Mouse (Mus musculus) CH12.LX (cell line): ENCODE measurements around the gene Ccdc59. TPM values are rescaled to one million over a fixed set of nuclear protein-coding genes. Genes with fewer than 3 reads are reported as not detected.
A peak's percentile ranks its signal among the peaks of the same experiment; 100 is the strongest.

ENCODE experiments used
- DNase-seq: peaks from one replicate; pipeline ENCODE4 v3.0.0-alpha.2; 2013; ENCODE audit errors: extremely low read depth
- H3K27ac ChIP-seq: 2 replicates; pipeline ENCODE4 v1.5.1; 2012; ENCODE audit warnings: low read depth, mild to moderate bottlenecking, control low read depth, moderate library complexity; ENCODE audit not compliant: insufficient read depth
- H3K27me3 ChIP-seq: replicated peaks from 2 replicates; pipeline ENCODE3; 2012; ENCODE audit warnings: inconsistent platforms
- H3K36me3 ChIP-seq, 2 experiments: replicated peaks in 1 of 2; 2 replicates each; pipeline versions ENCODE3 to v1.6.1; 2012; ENCODE audit warnings: inconsistent platforms in 1 of 2, low read length in 1 of 2, mild to moderate bottlenecking in 1 of 2, mixed read lengths in 1 of 2, moderate library complexity in 1 of 2; ENCODE audit not compliant: control insufficient read depth in 1 of 2, insufficient read depth in 1 of 2
- H3K4me1 ChIP-seq, 2 experiments: 2 replicates each; pipeline ENCODE4 v1.6.1; 2012; ENCODE audit warnings: inconsistent platforms in 1 of 2, moderate library complexity in 1 of 2; ENCODE audit not compliant: insufficient read depth in 2 of 2, control insufficient read depth in 1 of 2
- H3K4me2 ChIP-seq: 2 replicates; pipeline ENCODE4 v1.6.1; 2012; ENCODE audit warnings: low read depth, mild to moderate bottlenecking, control low read depth; ENCODE audit not compliant: poor library complexity, insufficient read depth, severe bottlenecking
- H3K4me3 ChIP-seq, 3 experiments: fragments of 150-350 bp in 1 of 3; sonication (generic) in 1 of 3; replicated peaks in 1 of 3; 2 replicates each; pipeline versions ENCODE3 to v1.5.1; 2011 to 2012; ENCODE audit warnings: low read depth in 2 of 3, low read length in 2 of 3, mild to moderate bottlenecking in 2 of 3, moderate library complexity in 2 of 3, control low read depth in 1 of 3, improper control_type of control experiment in 1 of 3, inconsistent platforms in 1 of 3, mixed read lengths in 1 of 3; ENCODE audit not compliant: poor library complexity in 1 of 3
- H3K79me2 ChIP-seq: replicated peaks from 2 replicates; pipeline ENCODE4 v1.6.1; 2012; ENCODE audit warnings: mild to moderate bottlenecking, moderate library complexity; ENCODE audit not compliant: control insufficient read depth, poor library complexity, insufficient read depth, severe bottlenecking; ENCODE audit errors: extremely low read depth
- H3K9ac ChIP-seq: 2 replicates; pipeline ENCODE4 v1.6.1; 2012; ENCODE audit warnings: low read depth, mild to moderate bottlenecking, control low read depth, moderate library complexity; ENCODE audit not compliant: insufficient read depth
- H3K9me3 ChIP-seq: replicated peaks from 2 replicates; pipeline ENCODE3; 2012; ENCODE audit warnings: low read length, inconsistent platforms, mixed read lengths
- BHLHE40 ChIP-seq: IDR thresholded peaks from 2 replicates; pipeline ENCODE4 v1.6.1; 2011; ENCODE audit warnings: mild to moderate bottlenecking, low read depth, low read length, improper control_type of control experiment
- CHD1 ChIP-seq: IDR thresholded peaks from 2 replicates; pipeline ENCODE4 v1.6.1; 2012; ENCODE audit warnings: low read depth, low read length, improper control_type of control experiment, inconsistent platforms
- CHD2 ChIP-seq: IDR thresholded peaks from 2 replicates; pipeline ENCODE4 v1.6.1; 2011; ENCODE audit warnings: low read length, improper control_type of control experiment
- CTCF ChIP-seq, 2 experiments: IDR thresholded peaks in 1 of 2; conservative IDR thresholded peaks in 1 of 2; 2 replicates each; pipeline ENCODE4 v1.5.1; 2011 to 2012; ENCODE audit warnings: low read depth in 2 of 2, low read length in 2 of 2, improper control_type of control experiment in 1 of 2, inconsistent platforms in 1 of 2, mild to moderate bottlenecking in 1 of 2, moderate library complexity in 1 of 2
- E2F4 ChIP-seq: IDR thresholded peaks from 2 replicates; pipeline ENCODE4 v1.6.1; 2011; ENCODE audit warnings: low read depth, low read length, improper control_type of control experiment; ENCODE audit not compliant: insufficient replicate concordance
- ELF1 ChIP-seq: IDR thresholded peaks from 2 replicates; pipeline ENCODE4 v1.6.1; 2014; ENCODE audit warnings: low read depth, mild to moderate bottlenecking, inconsistent platforms, low read length, improper control_type of control experiment
- EP300 ChIP-seq: IDR thresholded peaks from 2 replicates; pipeline ENCODE4 v1.6.1; 2011; ENCODE audit warnings: low read length, improper control_type of control experiment
- ETS1 ChIP-seq: conservative IDR thresholded peaks from 2 replicates; pipeline ENCODE4 v1.6.1; 2012; ENCODE audit warnings: low read depth, mild to moderate bottlenecking, inconsistent platforms, low read length, improper control_type of control experiment, moderate library complexity
- GABPA ChIP-seq: IDR thresholded peaks from 2 replicates; pipeline ENCODE4 v1.6.1; 2012; ENCODE audit warnings: low read depth, low read length, improper control_type of control experiment, inconsistent platforms; ENCODE audit not compliant: insufficient replicate concordance
- IRF4 ChIP-seq: IDR thresholded peaks from 2 replicates; pipeline ENCODE4 v1.6.1; 2014; ENCODE audit warnings: low read depth, mild to moderate bottlenecking, inconsistent platforms, low read length, improper control_type of control experiment
- JUN ChIP-seq: IDR thresholded peaks from 2 replicates; pipeline ENCODE4 v1.6.1; 2011; ENCODE audit warnings: low read depth, mild to moderate bottlenecking, low read length, improper control_type of control experiment, moderate library complexity; ENCODE audit not compliant: insufficient read depth
- KAT2A ChIP-seq: IDR thresholded peaks from 2 replicates; pipeline ENCODE4 v1.6.1; 2012; ENCODE audit warnings: low read length, improper control_type of control experiment, inconsistent platforms; ENCODE audit not compliant: insufficient replicate concordance
- MAX ChIP-seq: IDR thresholded peaks from 2 replicates; pipeline ENCODE4 v1.6.1; 2011; ENCODE audit warnings: low read length, improper control_type of control experiment
- MAZ ChIP-seq: IDR thresholded peaks from 2 replicates; pipeline ENCODE4 v1.6.1; 2012; ENCODE audit warnings: low read depth, mild to moderate bottlenecking, inconsistent platforms, low read length, improper control_type of control experiment, moderate library complexity
- MEF2A ChIP-seq: IDR thresholded peaks from 2 replicates; pipeline ENCODE4 v1.6.1; 2014; ENCODE audit warnings: low read depth, mild to moderate bottlenecking, inconsistent platforms, low read length, improper control_type of control experiment, borderline replicate concordance
- MXI1 ChIP-seq: IDR thresholded peaks from 2 replicates; pipeline ENCODE4 v1.6.1; 2011; ENCODE audit warnings: mild to moderate bottlenecking, low read depth, low read length, improper control_type of control experiment
- MYC ChIP-seq: IDR thresholded peaks from 2 replicates; pipeline ENCODE4 v1.6.1; 2011; ENCODE audit warnings: low read depth, mild to moderate bottlenecking, improper control_type of control experiment, low read length
- POLR2A ChIP-seq: IDR thresholded peaks from 2 replicates; pipeline ENCODE4 v1.6.1; 2011; ENCODE audit warnings: low read depth, mild to moderate bottlenecking, improper control_type of control experiment, low read length
- POLR2AphosphoS2 ChIP-seq: IDR thresholded peaks from 2 replicates; pipeline ENCODE4 v1.6.1; 2011; ENCODE audit warnings: low read depth, low read length, improper control_type of control experiment
- RAD21 ChIP-seq: IDR thresholded peaks from 2 replicates; pipeline ENCODE4 v1.6.1; 2011; ENCODE audit warnings: low read depth, mild to moderate bottlenecking, low read length, improper control_type of control experiment, moderate library complexity
- RCOR1 ChIP-seq: conservative IDR thresholded peaks from 2 replicates; pipeline ENCODE4 v1.6.1; 2012; ENCODE audit warnings: low read depth, mild to moderate bottlenecking, inconsistent platforms, low read length, improper control_type of control experiment
- SIN3A ChIP-seq: IDR thresholded peaks from 2 replicates; pipeline ENCODE4 v1.6.1; 2012; ENCODE audit warnings: low read length, improper control_type of control experiment, inconsistent platforms
- SMC3 ChIP-seq: IDR thresholded peaks from 2 replicates; pipeline ENCODE4 v1.6.1; 2011; ENCODE audit warnings: low read depth, low read length, improper control_type of control experiment
- TBP ChIP-seq: conservative IDR thresholded peaks from 2 replicates; pipeline ENCODE4 v1.6.1; 2011; ENCODE audit warnings: low read depth, low read length, improper control_type of control experiment
- TCF12 ChIP-seq: IDR thresholded peaks from 2 replicates; pipeline ENCODE4 v1.6.1; 2014; ENCODE audit warnings: low read depth, mild to moderate bottlenecking, inconsistent platforms, low read length, improper control_type of control experiment
- UBTF ChIP-seq: IDR thresholded peaks from 2 replicates; pipeline ENCODE4 v1.6.1; 2012; ENCODE audit warnings: low read depth, mild to moderate bottlenecking, inconsistent platforms, low read length, improper control_type of control experiment, moderate library complexity
- USF2 ChIP-seq: conservative IDR thresholded peaks from 2 replicates; pipeline ENCODE4 v1.6.1; 2011; ENCODE audit warnings: low read depth, low read length, improper control_type of control experiment
- ZC3H11A ChIP-seq: IDR thresholded peaks from 2 replicates; pipeline ENCODE4 v1.6.1; 2012; ENCODE audit warnings: low read depth, mild to moderate bottlenecking, inconsistent platforms, low read length, improper control_type of control experiment
- ZKSCAN1 ChIP-seq: IDR thresholded peaks from 2 replicates; pipeline ENCODE4 v1.6.1; 2012; ENCODE audit warnings: low read depth, inconsistent platforms, low read length, improper control_type of control experiment, borderline replicate concordance
- ZNF384 ChIP-seq: IDR thresholded peaks from 2 replicates; pipeline ENCODE4 v1.6.1; 2012; ENCODE audit warnings: low read depth, low read length, improper control_type of control experiment, inconsistent platforms
- dilution Hi-C: fragments of 300-500 bp; cut with MboI; formaldehyde crosslinking; loops from 2 replicates; pipeline ENCODE4 v1.14.3; 2020; ENCODE audit warnings: low sequenced_read_pairs; ENCODE audit not compliant: extremely low pct_unique_long_range_greater_than_20kb, extremely low pct_ligation_motif_present
- in situ Hi-C: fragments of 300-500 bp; cut with MboI; formaldehyde crosslinking; loops from 3 replicates; pipeline ENCODE4 v1.14.3; 2019; ENCODE audit warnings: low sequenced_read_pairs, low pct_ligation_motif_present, low pct_unique_long_range_greater_than_20kb, mixed read lengths
- polyA plus RNA-seq: library from polyadenylated mRNA; unstranded; fragments of >175 nt; gene quantifications from 2 replicates; pipeline ENCODE4 v1.2.1, GENCODE M21; 2012; ENCODE audit warnings: low read depth; ENCODE audit not compliant: insufficient read length
- total RNA-seq, 2 experiments: library from RNA; depleted of rRNA; stranded (reverse); fragments of 300-350 nt in 1 of 2; fragments of >200 nt in 1 of 2; gene quantifications; 2 replicates each; pipeline ENCODE4 v1.2.3; 2012 to 2014

Ccdc59 gene
- total and polyA plus RNA-seq, 3 experiments, result 18.8 to 47.5 (median 27.1) TPM

GRCm38 (mm10) chr10:105806259-105807010 lies 34.4 kb upstream of the Ccdc59 start:
- in situ Hi-C loops, result no loop called here
- dilution Hi-C loops, result no loop called here

GRCm38 (mm10) chr10:105834627-105835228 lies 6.1 kb upstream of the Ccdc59 start:
- in situ Hi-C loops (no loop called here), dilution Hi-C loops (no loop called here)
- Histone ChIP-seq H3K27ac (no peak overlapping the region), H3K9me3 (no peaks in the 10 kb centered on the region), H3K27me3 (no peaks in the 10 kb centered on the region), H3K4me1 (peaks cover 6 to 29% of the 10 kb centered on the region in 2 experiments), H3K36me3 (peaks cover 8 to 45% of the 10 kb centered on the region in 2 experiments), H3K4me2 (no peak overlapping the region), H3K79me2 (no peaks in the 10 kb centered on the region), H3K4me3 (no peak overlapping the region), H3K9ac (no peak overlapping the region)
- peak; percentile 71 for DNase-seq
- TF ChIP-seq EP300, result no peak
- TF ChIP-seq TCF12, result no peak
- no peak for TF ChIP-seq MAX
- TF ChIP-seq E2F4, result no peak
- TF ChIP-seq CHD2, result no peak
- TF ChIP-seq SMC3, result peak; percentile 18; the same call in 1 of the 2 replicates
- TF ChIP-seq RAD21, result peak; percentile 22
- no peak for TF ChIP-seq TBP
- no peak for TF ChIP-seq MXI1
- no peak for TF ChIP-seq ZKSCAN1
- no peak for TF ChIP-seq JUN
- TF ChIP-seq RCOR1, result no peak
- TF ChIP-seq MEF2A, result no peak
- no peak for TF ChIP-seq POLR2AphosphoS2
- TF ChIP-seq CHD1, result no peak
- TF ChIP-seq IRF4, result no peak
- TF ChIP-seq ZNF384, result no peak
- TF ChIP-seq USF2, result no peak
- TF ChIP-seq ETS1, result no peak
- peak; percentile 60 to 76 for TF ChIP-seq CTCF (conservative IDR thresholded peaks at IDR 0.05 in 1 of 2, IDR thresholded peaks at IDR 0.05 in 1 of 2; ENCODE audit: low read depth in 2 of 2, low read length in 2 of 2)
- TF ChIP-seq POLR2A, result no peak
- TF ChIP-seq ELF1, result no peak
- TF ChIP-seq GABPA, result no peak
- no peak for TF ChIP-seq BHLHE40
- TF ChIP-seq UBTF, result no peak

More at GRCm38 (mm10) chr10:105806259-105807010, 34.4 kb upstream of the Ccdc59 start:
- Histone ChIP-seq H3K27ac (no peak overlapping the region), H3K4me3 (no peak overlapping the region), H3K4me1 (no peaks in the 10 kb centered on the region; a peak in 1 of 4 replicates), H3K9me3 (no peaks in the 10 kb centered on the region), H3K4me2 (no peak overlapping the region), H3K36me3 (peaks cover 0 to 16% of the 10 kb centered on the region in 2 experiments), H3K9ac (no peak overlapping the region), H3K79me2 (no peaks in the 10 kb centered on the region), H3K27me3 (no peaks in the 10 kb centered on the region)
- TF ChIP-seq RCOR1 (no peak), ZC3H11A (no peak), KAT2A (no peak), RAD21 (no peak), MAX (no peak), MXI1 (no peak), SIN3A (no peak), EP300 (no peak), POLR2A (no peak), ELF1 (no peak), MAZ (no peak), MEF2A (no peak), MYC (no peak), SMC3 (no peak), E2F4 (no peak), IRF4 (no peak), CHD1 (no peak), UBTF (no peak)
- no peak for DNase-seq
